Mouse (Mus musculus) cerebellum, adult 2 months (tissue): ENCODE measurements around the gene Plcb4.

Experiments used
- CTCF ChIP-seq: fragments of 200-500 bp; IDR thresholded peaks from 2 replicates; pipeline ENCODE4 v1.5.1; 2011; ENCODE audit warnings: low read depth, mild to moderate bottlenecking, control low read depth, low read length, moderate library complexity, borderline replicate concordance; ENCODE audit not compliant: insufficient read depth
- POLR2A ChIP-seq: fragments of 200-500 bp; IDR thresholded peaks from 2 replicates; pipeline ENCODE4 v1.6.1; 2011; ENCODE audit warnings: low read length, control low read depth, borderline replicate concordance; ENCODE audit not compliant: insufficient read depth

- TF ChIP-seq POLR2A: no peak
- TF ChIP-seq CTCF: no peak
Measured at GRCm38 (mm10) chr2:135647985-135648384, 10.8 kb upstream of the Plcb4 start.
